Mouse (Mus musculus) midbrain, embryonic 16.5 days (tissue): ENCODE measurements around the gene 2310022A10Rik. TPM values are rescaled to one million over a fixed set of nuclear protein-coding genes. Genes with fewer than 3 reads are reported as not detected.

Experiments
- ATAC-seq: fragments of 200-750 bp; cut with Nextera tagmentation; 2 replicates; pipeline ENCODE4 v1.8.0; 2017; ENCODE audit warnings: moderate TSS enrichment
- H3K27ac ChIP-seq: fragments of 300-500 bp; sonication (generic); 2 replicates; pipeline ENCODE4 v1.5.1; 2014; ENCODE audit warnings: mild to moderate bottlenecking, low read length, mixed read lengths
- H3K27me3 ChIP-seq: fragments of 300-500 bp; sonication (generic); 2 replicates; pipeline ENCODE4 v1.6.1; 2014; ENCODE audit warnings: low read depth, low read length, mixed read lengths; ENCODE audit not compliant: control insufficient read depth, insufficient read depth
- H3K36me3 ChIP-seq: fragments of 300-500 bp; sonication (generic); 2 replicates; pipeline ENCODE4 v1.6.1; 2014; ENCODE audit warnings: mild to moderate bottlenecking, low read length, moderate library complexity, mixed read lengths; ENCODE audit not compliant: control insufficient read depth, insufficient read depth
- H3K4me1 ChIP-seq: fragments of 300-500 bp; sonication (generic); 2 replicates; pipeline ENCODE4 v1.6.1; 2014; ENCODE audit warnings: mild to moderate bottlenecking, low read length, mixed read lengths; ENCODE audit not compliant: control insufficient read depth, insufficient read depth
- H3K4me2 ChIP-seq: fragments of 300-500 bp; sonication (generic); 2 replicates; pipeline ENCODE4 v1.6.1; 2014; ENCODE audit warnings: mild to moderate bottlenecking, low read length, mixed read lengths
- H3K4me3 ChIP-seq: fragments of 300-500 bp; sonication (generic); 2 replicates; pipeline ENCODE4 v1.5.1; 2014; ENCODE audit warnings: low read depth, mild to moderate bottlenecking, low read length, moderate library complexity, mixed read lengths
- H3K9ac ChIP-seq: fragments of 300-500 bp; sonication (generic); 2 replicates; pipeline ENCODE4 v1.6.1; 2014; ENCODE audit warnings: low read depth, low read length, mixed read lengths
- H3K9me3 ChIP-seq: fragments of 300-500 bp; sonication (generic); replicated peaks from 2 replicates; pipeline ENCODE4 v1.6.1; 2014; ENCODE audit warnings: mild to moderate bottlenecking, low read length, mixed read lengths; ENCODE audit not compliant: control insufficient read depth, poor library complexity, severe bottlenecking
- WGBS: fragments of 180-500 bp; shearing (Covaris S2); extraction: QIAGEN DNeasy Blood & Tissue Kit; methylation state at CpG from one replicate; pipeline ENCODE4 v1.1.7; 2014; 5-methylcytosine and 5-hydroxymethylcytosine counted together
- polyA plus RNA-seq: library from polyadenylated mRNA; unstranded; fragments of >200 nt; fragmentation: Nextera tagmentation; extraction: Ambion mirVana; gene quantifications from 2 replicates; pipeline ENCODE4 v1.2.1, GENCODE M21; 2015

Gene 2310022A10Rik
- polyA plus RNA-seq, 1 experiment from 2014 or later = 37.5 TPM

- Histone ChIP-seq H3K9ac (no peak overlapping the region), H3K27ac (no peak overlapping the region), H3K4me1 (peaks cover 9% of the 10 kb centered on the region), H3K4me3 (no peak overlapping the region), H3K9me3 (no peaks in the 10 kb centered on the region), H3K36me3 (peaks cover 46% of the 10 kb centered on the region), H3K27me3 (no peaks in the 10 kb centered on the region), H3K4me2 (no peak overlapping the region)
- no peak for ATAC-seq
- WGBS = 91% methylated on average over 6 of the region's 6 CpGs
Measured at GRCm38 (mm10) chr7:27536618-27537017, 16.4 kb upstream of the 2310022A10Rik start.

DNA sequence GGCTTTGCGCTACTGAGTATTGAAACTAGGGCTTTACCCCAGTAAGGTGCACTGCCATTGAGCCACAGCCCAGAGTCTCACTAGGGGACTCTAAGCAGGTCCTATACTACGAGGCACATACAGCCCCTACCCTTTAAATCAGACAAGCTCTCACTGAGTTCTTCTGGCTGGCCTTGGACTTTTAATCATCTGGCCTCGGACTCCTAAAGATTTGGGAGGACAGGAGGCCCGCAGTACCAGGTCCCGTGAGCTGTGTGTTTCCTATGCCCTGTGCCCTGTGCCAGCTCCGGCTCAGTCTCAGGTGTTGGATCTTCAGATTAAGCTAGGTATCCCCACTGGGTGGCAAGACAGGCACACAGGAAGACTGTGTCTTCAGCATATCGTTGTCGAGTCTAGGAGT lies 15.0 kb upstream of the 2310022A10Rik start:
- ATAC-seq = no peak
- WGBS = 91% methylated on average over 8 of the region's 8 CpGs
- Histone ChIP-seq H3K4me2 (no peak overlapping the region), H3K27ac (no peak overlapping the region), H3K4me1 (peaks cover 14% of the 10 kb centered on the region), H3K27me3 (no peaks in the 10 kb centered on the region), H3K36me3 (peaks cover 36% of the 10 kb centered on the region), H3K4me3 (no peak overlapping the region), H3K9me3 (no peaks in the 10 kb centered on the region), H3K9ac (no peak overlapping the region)

DNA sequence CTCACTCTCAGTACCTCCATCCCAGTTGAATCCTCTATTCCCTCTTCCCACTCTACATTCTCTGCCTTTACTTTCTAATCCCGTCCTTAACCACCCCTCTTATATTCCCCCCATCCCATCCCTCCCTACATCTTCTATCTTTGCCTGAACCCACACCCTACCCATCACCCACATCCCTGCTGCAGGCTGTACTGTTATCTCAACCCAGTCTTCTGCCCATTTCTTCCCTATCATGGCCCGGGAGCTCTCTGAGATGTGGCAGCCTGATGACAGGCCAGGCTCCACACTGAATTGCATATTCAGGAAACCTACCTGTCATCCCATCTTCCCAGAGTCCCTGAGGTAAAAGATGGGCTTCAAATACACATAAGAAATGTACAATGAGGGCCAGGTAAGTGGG lies 14.2 kb upstream of the 2310022A10Rik start:
- Histone ChIP-seq H3K4me3 (no peak overlapping the region), H3K27me3 (no peaks in the 10 kb centered on the region), H3K9ac (no peak overlapping the region), H3K27ac (no peak overlapping the region), H3K4me2 (no peak overlapping the region), H3K36me3 (peaks cover 31% of the 10 kb centered on the region), H3K4me1 (peaks cover 16% of the 10 kb centered on the region), H3K9me3 (no peaks in the 10 kb centered on the region)
- ATAC-seq = no peak
- 83% methylated on average over 2 of the region's 2 CpGs for WGBS

- Histone ChIP-seq H3K4me3 (no peak overlapping the region), H3K9ac (0 out of 2 replicates have a peak overlapping the region, but pooled peaks have one; percentile 26)
- WGBS = 82% methylated on average over 2 of the region's 2 CpGs
Measured at GRCm38 (mm10) chr7:27540521-27540920, 12.5 kb upstream of the 2310022A10Rik start.

GRCm38 (mm10) chr7:27540935-27541334 lies 12.1 kb upstream of the 2310022A10Rik start:
- H3K4me1 ChIP-seq = peaks cover 16% of the 10 kb centered on the region
- no peak overlapping the region for H3K4me3 ChIP-seq
- no peaks in the 10 kb centered on the region for H3K9me3 ChIP-seq
- H3K27ac ChIP-seq = no peak overlapping the region
- H3K27me3 ChIP-seq = no peaks in the 10 kb centered on the region
- no peak for ATAC-seq
- peaks cover 18% of the 10 kb centered on the region for H3K36me3 ChIP-seq
- H3K4me2 ChIP-seq = peak overlapping the region; percentile 82
- WGBS = 88% methylated on average over 6 of the region's 6 CpGs
- H3K9ac ChIP-seq = 0 out of 2 replicates have a peak overlapping the region, but pooled peaks have one; percentile 26

More at GRCm38 (mm10) chr7:27540521-27540920, 12.5 kb upstream of the 2310022A10Rik start:
- H3K27me3 ChIP-seq = no peaks in the 10 kb centered on the region
- ATAC-seq = no peak
- peaks cover 16% of the 10 kb centered on the region for H3K4me1 ChIP-seq
- no peak overlapping the region for H3K27ac ChIP-seq
- H3K4me2 ChIP-seq = no peak overlapping the region
- H3K9me3 ChIP-seq = no peaks in the 10 kb centered on the region
- H3K36me3 ChIP-seq = peaks cover 21% of the 10 kb centered on the region

DNA sequence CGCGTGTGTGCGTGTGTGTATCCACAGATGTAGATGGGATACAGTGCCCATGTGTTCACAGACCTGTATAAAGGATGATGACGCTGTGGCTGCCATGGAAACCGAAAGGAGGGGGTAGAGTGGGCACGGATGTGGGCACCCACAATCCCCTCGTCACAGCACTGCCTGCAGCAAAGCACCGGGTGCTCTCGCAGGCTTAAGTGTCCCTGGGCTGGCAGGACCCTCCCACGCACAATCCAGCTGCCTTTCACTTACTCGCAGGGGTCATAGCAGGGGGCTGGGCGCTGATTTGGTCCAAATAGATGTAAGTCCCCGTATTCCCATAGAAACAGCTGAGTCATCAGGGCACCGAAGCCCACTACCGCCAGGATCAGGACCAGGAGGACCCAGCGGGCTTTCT lies 11.6 kb upstream of the 2310022A10Rik start:
- 0 out of 2 replicates have a peak overlapping the region, but pooled peaks have one; percentile 13 for H3K27ac ChIP-seq
- H3K27me3 ChIP-seq = no peaks in the 10 kb centered on the region
- H3K4me1 ChIP-seq = peaks cover 16% of the 10 kb centered on the region
- peak overlapping the region; percentile 70 for H3K4me3 ChIP-seq
- 59% methylated on average over 16 of the region's 16 CpGs for WGBS
- peaks cover 13% of the 10 kb centered on the region for H3K36me3 ChIP-seq
- no peaks in the 10 kb centered on the region for H3K9me3 ChIP-seq
- ATAC-seq = peak; percentile 44
- peak overlapping the region; percentile 86 for H3K9ac ChIP-seq
- H3K4me2 ChIP-seq = peak overlapping the region; percentile 82

- 58% methylated on average over 5 of the region's 5 CpGs for WGBS
- ATAC-seq = no peak; the same call in 1 of the 2 replicates
- Histone ChIP-seq H3K4me2 (peak overlapping the region; percentile 82), H3K27me3 (no peaks in the 10 kb centered on the region), H3K4me1 (peaks cover 16% of the 10 kb centered on the region), H3K4me3 (peak overlapping the region; percentile 70), H3K9ac (peak overlapping the region; percentile 86), H3K27ac (no peak overlapping the region), H3K36me3 (peaks cover 8% of the 10 kb centered on the region), H3K9me3 (no peaks in the 10 kb centered on the region)
Measured at GRCm38 (mm10) chr7:27541922-27542321, 11.1 kb upstream of the 2310022A10Rik start.

GRCm38 (mm10) chr7:27542392-27543033 lies 10.5 kb upstream of the 2310022A10Rik start:
- peak overlapping the region; percentile 82 for H3K4me2 ChIP-seq

DNA sequence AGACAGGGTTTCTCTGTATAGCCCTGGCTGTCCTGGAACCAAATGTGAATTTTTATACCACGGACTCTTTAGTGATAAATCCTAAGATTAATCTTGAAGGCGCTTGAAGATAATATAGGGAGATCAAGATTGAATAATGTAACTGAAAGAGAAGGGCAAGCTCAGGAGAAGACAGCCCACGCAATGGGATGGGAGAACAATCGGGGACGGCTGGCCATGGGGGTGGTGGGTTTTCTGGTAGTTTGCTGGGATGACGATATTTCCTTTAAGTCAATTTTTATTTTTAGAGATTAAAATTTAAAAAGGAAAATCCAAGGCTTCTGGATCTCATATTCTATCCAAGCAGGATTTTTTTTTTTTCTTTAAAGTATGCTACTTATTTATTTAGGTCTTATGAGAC lies 10.0 kb upstream of the 2310022A10Rik start:
- peaks cover 16% of the 10 kb centered on the region for H3K4me1 ChIP-seq
- 51% methylated on average over 6 of the region's 6 CpGs for WGBS
- peak overlapping the region; percentile 86 for H3K9ac ChIP-seq
- H3K36me3 ChIP-seq = peaks cover 2% of the 10 kb centered on the region
- peak overlapping the region; percentile 59; the same call in 1 of the 2 replicates for H3K27ac ChIP-seq
- H3K4me3 ChIP-seq = peak overlapping the region; percentile 70
- no peaks in the 10 kb centered on the region for H3K9me3 ChIP-seq
- 0 out of 2 replicates have a peak, but pooled peaks have one; percentile 22 for ATAC-seq
- H3K27me3 ChIP-seq = no peaks in the 10 kb centered on the region
- peak overlapping the region; percentile 82 for H3K4me2 ChIP-seq

More at GRCm38 (mm10) chr7:27542392-27543033, 10.5 kb upstream of the 2310022A10Rik start:
- Histone ChIP-seq H3K9me3 (no peaks in the 10 kb centered on the region), H3K9ac (peak overlapping the region; percentile 86), H3K36me3 (peaks cover 6% of the 10 kb centered on the region), H3K4me1 (peaks cover 16% of the 10 kb centered on the region), H3K27ac (peak overlapping the region; percentile 59), H3K4me3 (peak overlapping the region; percentile 70), H3K27me3 (no peaks in the 10 kb centered on the region)
- peak; percentile 95 for ATAC-seq
- WGBS = 3% methylated on average over 30 of the region's 30 CpGs
